Mouse (Mus musculus) layer of hippocampus, adult 2 months (tissue): Measurements from ENCODE around the gene Sbf2. TPM values are rescaled to one million over a fixed set of nuclear protein-coding genes. Genes with fewer than 3 reads are reported as not detected.
A peak's percentile ranks its signal among the peaks of the same experiment; 100 is the strongest.
"Not testable (repeated sequence)": the region's sequence is repeated elsewhere in the genome, so short reads cannot be mapped to it uniquely, and the experiment has no call there.

ENCODE experiments used
- DNase-seq, 2 experiments: peaks; one replicate each; pipeline ENCODE4 v3.0.0; 2022; ENCODE audit warnings: low spot score in 2 of 2
- H3K27ac ChIP-seq: fragments of 200-600 bp; 2 replicates; pipeline ENCODE4 v1.8.1; 2022
- H3K4me3 ChIP-seq: fragments of 200-600 bp; 2 replicates; pipeline ENCODE4 v1.8.1; 2022; ENCODE audit warnings: mild to moderate bottlenecking
- CTCF ChIP-seq: fragments of 200-600 bp; conservative IDR thresholded peaks from 2 replicates; pipeline ENCODE4 v1.8.1; 2022; ENCODE audit warnings: antibody characterized with exemption, mild to moderate bottlenecking, moderate library complexity
- total RNA-seq, 2 experiments: library from RNA; stranded (reverse); gene quantifications; 2 replicates each; pipeline ENCODE4 v1.2.3; 2021

Sbf2 gene
- total RNA-seq, 2 experiments from 2014 or later = 69.8 to 78.0 TPM

DNA sequence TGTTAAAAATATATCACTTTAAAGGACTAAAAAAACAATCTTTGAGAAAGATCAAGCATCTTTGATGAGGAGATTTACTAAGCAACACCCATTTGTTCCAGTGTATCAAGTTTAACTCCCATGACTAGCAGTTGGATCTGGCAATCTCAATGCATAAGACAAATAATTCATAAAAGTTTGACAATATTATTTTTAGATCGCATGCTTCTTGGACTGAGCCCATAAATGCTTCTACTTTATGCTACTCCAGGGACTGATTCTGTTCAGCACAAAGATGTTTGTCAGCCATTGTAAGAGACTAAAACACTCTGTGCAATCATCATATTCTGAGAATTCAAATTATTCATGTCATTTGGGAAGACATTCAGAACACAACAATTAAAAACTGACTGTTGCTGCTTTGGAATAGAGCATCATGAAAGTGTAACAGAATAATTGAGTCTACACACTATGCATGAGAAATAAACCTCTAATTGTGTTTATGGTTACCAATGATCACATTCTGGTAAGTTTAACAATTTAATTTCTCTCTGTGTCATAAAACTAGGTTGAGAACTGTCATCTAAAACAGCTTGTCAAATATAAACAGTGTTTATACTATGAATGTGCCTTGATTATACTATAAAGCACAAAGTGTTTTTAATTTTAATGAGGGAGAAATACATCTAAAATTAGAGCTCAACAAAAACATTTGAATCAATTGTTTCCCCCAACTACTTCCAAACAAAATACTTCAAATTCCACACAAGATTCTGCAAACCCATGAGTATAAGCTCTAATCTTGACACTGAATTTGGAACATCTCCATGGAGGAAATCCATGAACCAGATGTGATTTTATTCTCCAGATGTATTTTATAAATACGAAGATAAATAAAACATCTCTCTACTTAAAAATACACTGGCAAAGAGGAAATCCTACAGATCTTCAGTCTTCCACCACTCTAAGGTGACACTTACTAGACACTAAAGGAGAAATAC lies 98.2 kb downstream of the Sbf2 start:
- Histone ChIP-seq H3K27ac (peak overlapping the region; percentile 8; the same call in 1 of the 2 replicates), H3K4me3 (no peak overlapping the region)
- TF ChIP-seq CTCF = no peak
- DNase-seq = no peak

DNA sequence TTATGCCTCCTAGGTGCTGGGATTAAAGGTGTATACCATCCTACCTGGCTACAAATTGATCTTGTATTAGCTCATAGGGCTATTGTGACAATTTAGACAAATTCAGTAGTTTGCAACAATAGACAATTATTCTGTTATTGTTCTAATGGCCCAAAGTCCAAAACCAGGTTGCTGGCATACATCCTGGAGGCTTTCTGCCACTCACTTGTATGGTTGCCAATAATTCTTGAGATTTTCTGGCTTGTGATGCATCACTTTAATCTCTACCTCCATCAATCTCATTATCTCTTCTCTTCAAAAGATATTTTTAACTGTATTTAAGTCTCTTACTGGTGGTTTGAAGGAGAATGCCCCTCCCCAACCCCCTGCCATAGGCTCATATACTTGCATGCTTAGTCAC lies 100.6 kb downstream of the Sbf2 start:
- Histone ChIP-seq H3K4me3 (no peak overlapping the region), H3K27ac (no peak overlapping the region)
- no peak for TF ChIP-seq CTCF
- no peak for DNase-seq

DNA sequence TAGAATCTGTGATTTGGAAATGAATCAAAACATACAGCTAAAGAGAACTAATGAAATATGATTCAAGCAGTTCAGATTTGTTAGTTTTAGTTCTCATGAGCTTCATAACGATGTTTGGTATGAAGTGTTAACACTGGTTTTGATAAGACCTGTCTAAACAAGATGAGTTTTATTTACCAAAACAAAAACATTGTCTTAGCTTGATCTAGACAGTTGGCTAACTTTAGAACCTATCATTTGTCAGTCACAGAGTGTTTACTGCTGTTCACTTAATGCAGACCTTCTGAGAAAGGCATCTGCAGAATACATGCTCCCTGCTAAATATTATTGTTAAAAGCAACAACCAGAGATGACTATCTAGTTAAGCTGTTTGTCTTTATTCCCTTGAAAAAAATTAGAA lies 116.1 kb downstream of the Sbf2 start:
- no peak for DNase-seq
- Histone ChIP-seq H3K4me3 (no peak overlapping the region), H3K27ac (no peak overlapping the region; the same call in 1 of the 2 replicates)
- TF ChIP-seq CTCF = no peak

DNA sequence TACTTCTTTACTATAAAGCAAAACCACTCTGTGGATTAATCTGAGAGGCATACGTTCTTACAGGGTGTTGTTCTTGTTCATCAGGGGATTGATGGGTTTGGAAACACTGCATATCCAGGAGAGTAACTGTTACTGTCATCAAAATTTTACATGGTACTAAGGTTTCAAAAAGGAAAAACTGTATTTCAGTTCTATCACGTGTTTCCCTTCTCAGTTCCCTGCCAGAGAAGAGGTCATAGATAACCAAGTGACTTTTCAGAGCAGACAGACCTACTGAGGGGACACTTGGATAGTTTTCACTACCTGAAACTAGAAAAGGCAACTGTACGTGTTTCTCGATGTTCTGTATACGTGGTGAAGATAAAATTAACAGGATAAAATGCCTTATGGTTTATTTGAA lies 123.7 kb downstream of the Sbf2 start:
- DNase-seq = no peak
- Histone ChIP-seq H3K27ac (no peak overlapping the region), H3K4me3 (no peak overlapping the region)
- TF ChIP-seq CTCF = no peak

DNA sequence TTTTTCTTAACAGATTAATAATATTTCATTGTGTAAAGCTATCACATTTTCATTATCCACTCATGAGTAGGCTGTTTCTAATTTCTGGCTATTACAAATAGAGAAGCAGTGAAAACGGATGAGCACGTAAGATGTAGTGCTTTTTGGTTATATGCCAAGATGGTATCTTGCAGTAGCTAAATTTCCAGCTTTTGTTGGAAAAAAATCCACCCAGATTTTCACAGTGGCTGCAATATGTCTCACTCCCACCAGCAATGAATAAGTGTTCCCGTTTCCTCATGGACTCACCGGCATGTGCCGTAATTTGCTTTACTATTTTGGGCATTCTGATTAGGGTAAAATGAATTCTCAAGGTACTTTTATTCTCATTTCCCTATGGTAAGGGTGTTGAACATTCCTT lies 129.7 kb downstream of the Sbf2 start:
- Histone ChIP-seq H3K27ac (peak overlapping the region; percentile 2), H3K4me3 (no peak overlapping the region)
- TF ChIP-seq CTCF = no peak
- DNase-seq = peak; percentile 24 to 26

DNA sequence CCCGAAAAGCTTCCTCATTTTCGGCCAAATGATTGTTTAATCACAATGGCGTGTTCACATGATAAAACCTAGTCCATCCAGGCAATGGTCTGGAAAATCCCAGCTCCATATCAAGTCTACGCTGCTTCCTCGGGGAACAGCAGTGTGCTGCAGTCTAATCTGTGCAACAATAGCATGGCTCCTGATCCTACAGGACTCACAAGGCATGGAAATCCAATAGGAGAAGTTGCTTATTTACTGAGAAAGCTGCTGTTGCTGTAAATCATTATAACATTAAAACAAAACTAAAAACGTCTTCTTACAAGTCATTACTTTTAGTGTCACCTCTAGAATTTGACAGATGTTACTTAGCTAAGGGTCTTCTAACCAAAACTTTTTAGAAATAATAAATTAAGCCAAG lies 143.7 kb downstream of the Sbf2 start:
- H3K27ac ChIP-seq = no peak overlapping the region
- TF ChIP-seq CTCF = no peak
- no peak overlapping the region for H3K4me3 ChIP-seq
- no peak for DNase-seq

DNA sequence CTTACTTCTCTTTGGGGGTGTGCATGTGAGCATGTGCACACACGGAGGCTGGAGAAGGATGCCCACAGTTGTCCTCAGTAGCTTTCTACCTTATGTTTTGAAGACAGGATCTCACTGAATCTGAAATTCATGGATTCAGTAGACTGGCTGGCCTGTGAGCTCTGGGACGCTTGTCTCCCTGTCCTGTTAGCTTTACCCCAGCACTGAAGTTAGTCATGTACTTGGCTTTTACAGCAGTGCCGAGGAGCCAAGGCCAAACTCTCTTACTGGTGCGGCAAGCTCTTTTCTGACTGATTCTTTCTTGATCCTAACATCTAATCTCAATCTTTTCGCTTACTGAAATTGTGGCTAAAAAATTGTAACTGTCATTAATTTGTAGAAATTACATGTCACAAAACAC lies 151.3 kb downstream of the Sbf2 start:
- Histone ChIP-seq H3K27ac (no peak overlapping the region), H3K4me3 (no peak overlapping the region)
- TF ChIP-seq CTCF = no peak
- DNase-seq = no peak

DNA sequence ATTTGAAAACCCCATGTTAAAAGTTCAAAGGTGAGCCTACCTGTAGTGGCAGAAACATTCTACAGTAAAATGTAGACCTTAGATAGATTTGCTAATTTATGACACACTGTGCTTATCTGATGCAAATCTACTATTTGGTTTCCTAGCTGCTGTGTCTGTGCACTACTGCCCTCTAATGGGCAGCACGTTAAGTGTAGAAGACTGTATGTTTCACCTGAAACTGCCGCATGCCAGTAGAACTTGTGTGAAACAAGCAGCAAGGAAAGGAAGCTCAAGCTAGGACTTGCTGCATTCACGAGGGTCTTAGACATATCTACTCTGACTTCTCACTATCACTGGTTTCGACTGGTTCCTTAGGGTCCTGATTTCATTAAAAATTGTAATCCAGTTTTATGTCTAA lies 182.4 kb downstream of the Sbf2 start:
- Histone ChIP-seq H3K27ac (no peak overlapping the region), H3K4me3 (no peak overlapping the region)
- TF ChIP-seq CTCF = peak; percentile 98
- DNase-seq = peak; percentile 38 to 65

DNA sequence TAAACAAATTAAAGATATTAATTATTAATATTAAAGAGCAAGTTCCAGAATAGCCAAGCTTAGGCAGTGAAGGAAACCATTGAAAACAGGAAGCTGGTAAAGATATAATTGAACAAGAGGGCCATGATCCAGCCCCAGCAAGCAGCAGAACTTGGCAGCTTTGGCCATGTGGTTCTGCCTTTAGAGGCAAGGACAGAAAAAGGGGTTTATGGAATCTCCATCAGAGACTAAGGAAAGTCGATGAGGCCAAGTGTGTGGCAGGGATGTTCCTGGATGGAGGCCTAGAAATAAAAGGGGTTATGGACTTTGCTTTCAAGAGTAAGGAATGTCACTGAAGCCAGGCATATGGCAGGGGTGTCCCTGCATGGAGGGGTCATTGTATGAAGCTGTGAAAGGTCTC lies 198.4 kb downstream of the Sbf2 start:
- no peak overlapping the region for H3K4me3 ChIP-seq
- H3K27ac ChIP-seq = no peak overlapping the region
- no peak for TF ChIP-seq CTCF
- no peak for DNase-seq

DNA sequence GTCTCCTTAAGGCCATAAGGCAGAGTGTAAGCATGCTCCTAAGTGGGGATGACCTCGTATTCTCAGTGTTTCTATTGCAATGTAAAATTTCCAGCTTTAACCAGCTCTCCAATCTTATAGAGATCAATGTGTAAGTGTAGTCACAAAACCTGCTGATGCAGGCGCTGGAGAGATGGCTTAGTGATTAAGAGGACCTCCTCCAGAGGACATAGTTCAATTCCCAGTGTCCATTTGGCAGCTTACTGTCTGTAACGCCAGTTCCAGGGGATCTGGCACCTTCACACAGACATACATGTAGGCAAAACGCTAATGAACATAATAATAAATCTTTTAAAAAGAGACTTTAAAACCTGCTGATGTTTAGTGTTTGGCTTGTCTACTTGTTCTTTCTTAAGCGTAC lies 200.4 kb downstream of the Sbf2 start:
- H3K27ac ChIP-seq = no peak overlapping the region
- H3K4me3 ChIP-seq = no peak overlapping the region
- TF ChIP-seq CTCF = no peak

DNA sequence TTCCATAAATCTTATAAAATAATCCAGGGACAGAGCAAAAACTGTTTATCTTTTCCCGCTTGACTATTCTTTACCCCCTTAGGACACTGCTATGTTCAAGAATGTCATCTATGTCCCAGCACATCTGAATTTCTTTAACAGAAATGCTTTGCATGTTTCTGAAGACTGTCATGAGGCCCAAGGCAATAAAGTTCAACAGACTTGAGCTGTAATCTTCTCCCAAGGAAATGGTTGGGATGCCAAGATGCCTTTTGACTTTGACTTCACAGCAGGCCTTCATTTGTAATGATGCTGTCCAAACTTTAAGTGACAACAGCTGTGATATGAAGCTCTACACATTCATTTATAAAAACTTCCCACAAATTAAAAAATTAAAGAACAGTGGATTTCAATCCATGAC lies 212.6 kb downstream of the Sbf2 start:
- Histone ChIP-seq H3K4me3 (no peak overlapping the region), H3K27ac (no peak overlapping the region)
- no peak for DNase-seq
- no peak for TF ChIP-seq CTCF

More for the DNA sequence above, 200.4 kb downstream of the Sbf2 start:
- DNase-seq = no peak

DNA sequence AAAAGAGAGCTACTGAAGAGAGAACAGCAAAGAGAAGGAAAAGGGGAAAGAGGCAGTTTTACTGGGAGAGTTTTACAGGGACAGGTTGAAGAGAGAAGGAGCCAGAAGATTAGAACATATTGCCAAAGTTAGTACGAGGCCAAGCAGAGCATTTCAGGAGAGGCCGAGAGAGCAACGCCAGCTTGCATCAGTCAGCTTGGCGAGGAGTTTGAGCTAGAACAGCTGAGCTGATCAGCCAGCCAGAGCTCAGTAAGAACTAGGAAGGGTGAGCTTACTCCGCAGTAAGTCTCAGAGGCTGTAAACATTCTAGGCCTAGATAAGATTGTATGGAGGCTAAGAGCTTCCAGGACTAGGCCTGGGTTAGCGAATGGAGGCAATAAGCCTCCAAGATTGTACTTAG lies 222.1 kb downstream of the Sbf2 start:
- Histone ChIP-seq H3K27ac (no peak overlapping the region), H3K4me3 (no peak overlapping the region)
- TF ChIP-seq CTCF = no peak
- no peak for DNase-seq

DNA sequence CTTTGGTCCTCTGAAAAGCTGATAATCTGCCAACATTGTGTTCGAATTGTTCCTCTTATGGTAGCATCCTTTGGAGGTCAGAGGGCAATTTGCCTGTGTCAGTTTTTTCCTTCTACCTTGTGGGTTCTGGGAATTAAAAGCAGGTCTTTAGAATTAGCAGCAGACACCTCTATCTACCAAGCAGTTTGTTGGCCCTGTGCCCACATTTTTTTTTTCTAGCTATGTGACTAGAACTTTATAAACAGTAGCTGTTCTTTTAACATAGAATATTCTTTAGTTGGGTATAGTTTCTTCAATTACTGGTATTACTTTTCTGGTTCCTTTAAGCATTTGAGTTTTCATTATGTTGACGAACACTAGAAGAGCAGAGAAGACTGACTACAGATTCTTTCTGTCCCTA lies 223.1 kb downstream of the Sbf2 start:
- H3K4me3 ChIP-seq = no peak overlapping the region
- H3K27ac ChIP-seq = no peak overlapping the region
- DNase-seq = no peak
- TF ChIP-seq CTCF = no peak

DNA sequence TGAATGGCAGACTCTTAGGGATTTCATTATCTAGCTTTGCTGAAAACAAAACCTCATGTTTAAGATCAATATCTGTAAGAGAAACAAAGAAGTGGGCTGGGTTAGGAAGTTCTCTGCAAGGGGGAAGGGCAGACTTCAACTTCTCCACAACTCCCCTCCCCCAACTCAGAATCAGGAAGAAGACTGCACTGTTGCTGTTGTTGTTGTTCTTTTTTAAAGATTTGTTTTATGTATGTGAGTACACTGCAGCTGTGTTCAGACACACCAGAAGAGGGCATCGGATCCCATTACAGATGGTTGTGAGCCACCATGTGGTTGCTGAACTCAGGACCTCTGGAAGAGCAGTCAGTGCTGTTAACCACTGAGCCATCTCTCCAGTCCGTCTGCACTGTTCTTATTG lies 225.8 kb downstream of the Sbf2 start:
- DNase-seq, H3K4me3 ChIP-seq: not testable (repeated sequence)
- H3K27ac ChIP-seq = peak overlapping the region; percentile 5; the same call in 1 of the 2 replicates
